Mouse (Mus musculus) CD4-positive, CD25-positive, alpha-beta regulatory T cell, adult 4 months (primary cell): ENCODE data around the gene Tmem37. TPM values are rescaled to one million over a fixed set of nuclear protein-coding genes. Genes with fewer than 3 reads are reported as not detected.

ENCODE experiments used
- polyA plus RNA-seq, 2 experiments: library from polyadenylated mRNA; unstranded; fragments of 100-300 nt; shearing (Covaris generic); gene quantifications; one replicate each; pipeline ENCODE4 v1.2.1; 2017

Gene Tmem37
- polyA plus RNA-seq, 2 experiments from 2014 or later, result 0.98 to 2.2 TPM

Other genes with a start within 250 kb of the Tmem37 start
- gene Ptpn4, start 236.5 kb downstream of the Tmem37 start, polyA plus RNA-seq, result 1 to 10 TPM; 5.6 to 8.9 TPM
- gene Tmem177, start 160.9 kb downstream of the Tmem37 start, polyA plus RNA-seq, result 1 to 10 TPM; 7.5 to 8.5 TPM
- gene Cfap221, start 76.8 kb downstream of the Tmem37 start, polyA plus RNA-seq, result not detected
- gene Sctr, start 67.2 kb downstream of the Tmem37 start, polyA plus RNA-seq, result under 1 TPM in 1 of 2 experiments, not detected in 1; 0.34 TPM
- gene Dbi, start 47.0 kb upstream of the Tmem37 start, polyA plus RNA-seq, result 100 to 1,000 TPM; 123 to 132 TPM
- gene 3110009E18Rik, start 47.1 kb upstream of the Tmem37 start, polyA plus RNA-seq, result 10 to 100 TPM; 21.6 to 30.4 TPM
- gene Steap3, start 198.6 kb upstream of the Tmem37 start, polyA plus RNA-seq, result not detected